Mouse (Mus musculus) intestine, postnatal 0 days (tissue): ENCODE measurements around the gene Gpr84. TPM values are rescaled to one million over a fixed set of nuclear protein-coding genes. Genes with fewer than 3 reads are reported as not detected.

ENCODE experiments used
- ATAC-seq: fragments of 200-750 bp; cut with Nextera tagmentation; 2 replicates; pipeline ENCODE4 v1.8.0; 2017; ENCODE audit warnings: mild to moderate bottlenecking, moderate TSS enrichment, moderate library complexity
- H3K27ac ChIP-seq: fragments of 300-500 bp; sonication (generic); 2 replicates; pipeline ENCODE4 v1.5.1; 2014; ENCODE audit warnings: mild to moderate bottlenecking, low read depth, low read length, moderate library complexity
- H3K27me3 ChIP-seq: fragments of 300-500 bp; sonication (generic); replicated peaks from 2 replicates; pipeline ENCODE4 v1.6.1; 2014; ENCODE audit warnings: low read length, mixed read lengths; ENCODE audit not compliant: control insufficient read depth, insufficient read depth
- H3K36me3 ChIP-seq: fragments of 300-500 bp; sonication (generic); 2 replicates; pipeline ENCODE4 v1.6.1; 2014; ENCODE audit warnings: mild to moderate bottlenecking, moderate library complexity; ENCODE audit not compliant: control insufficient read depth, insufficient read depth
- H3K4me1 ChIP-seq: fragments of 300-500 bp; sonication (generic); replicated peaks from 2 replicates; pipeline ENCODE4 v1.6.1; 2014; ENCODE audit warnings: antibody characterized with exemption, low read length, mixed read lengths; ENCODE audit not compliant: control insufficient read depth, insufficient read depth
- H3K4me2 ChIP-seq: fragments of 300-500 bp; sonication (generic); replicated peaks from 2 replicates; pipeline ENCODE4 v1.6.1; 2014; ENCODE audit warnings: low read depth, mild to moderate bottlenecking, moderate library complexity
- H3K4me3 ChIP-seq: fragments of 300-500 bp; sonication (generic); 2 replicates; pipeline ENCODE4 v1.5.1; 2014; ENCODE audit warnings: low read depth, low read length
- H3K9ac ChIP-seq: fragments of 300-500 bp; sonication (generic); 2 replicates; pipeline ENCODE4 v1.6.1; 2014; ENCODE audit warnings: mild to moderate bottlenecking, low read depth, low read length
- H3K9me3 ChIP-seq: fragments of 300-500 bp; sonication (generic); 2 replicates; pipeline ENCODE4 v1.6.1; 2016; ENCODE audit warnings: mixed run types; ENCODE audit not compliant: control insufficient read depth
- CTCF ChIP-seq: sonication (generic); IDR thresholded peaks from 2 replicates; pipeline ENCODE4 v1.5.1; 2016; ENCODE audit warnings: low read depth, mild to moderate bottlenecking, control low read depth, antibody characterized with exemption, moderate library complexity
- WGBS: fragments of 180-500 bp; shearing (Covaris S2); extraction: QIAGEN DNeasy Blood & Tissue Kit; methylation state at CpG from one replicate; pipeline ENCODE4 v1.1.7; 2014; 5-methylcytosine and 5-hydroxymethylcytosine counted together
- polyA plus RNA-seq: library from polyadenylated mRNA; unstranded; fragments of >200 nt; fragmentation: Nextera tagmentation; extraction: Ambion mirVana; gene quantifications from 2 replicates; pipeline ENCODE4 v1.2.1, GENCODE M21; 2015

The Gpr84 gene
- polyA plus RNA-seq, 1 experiment from 2014 or later, result not detected

DNA sequence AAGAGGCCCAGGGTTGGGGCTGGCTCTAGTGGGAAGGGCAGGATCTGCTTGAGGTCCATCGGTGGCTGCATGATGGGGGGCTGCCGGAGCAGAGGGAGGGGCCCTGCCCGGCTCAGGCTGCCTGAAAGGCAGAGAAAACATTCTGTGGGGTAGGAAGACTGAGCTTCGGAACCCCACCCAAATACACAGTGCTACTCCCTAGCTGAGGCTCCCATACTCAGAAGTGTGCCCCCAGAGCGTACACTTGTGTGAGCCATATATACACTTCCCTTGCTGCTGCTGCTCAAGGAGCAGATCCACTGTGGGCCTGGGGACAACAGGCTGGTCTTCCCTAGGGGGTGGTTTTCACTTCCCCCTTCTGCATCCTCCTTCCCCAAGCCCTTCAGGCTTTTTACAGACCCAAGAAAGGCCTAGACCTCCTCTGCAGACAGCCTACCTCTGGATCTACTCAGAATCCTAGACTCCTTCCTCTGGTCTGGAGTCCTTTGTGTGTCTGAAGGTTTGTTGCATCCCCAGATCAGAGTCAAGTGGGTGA is 22.7 kb upstream of the Gpr84 start:
- no peaks in the 10 kb centered on the region for H3K4me1 ChIP-seq
- no peaks in the 10 kb centered on the region for H3K36me3 ChIP-seq
- 74% methylated on average over 5 of the region's 5 CpGs for WGBS
- H3K9ac ChIP-seq, result no peak overlapping the region
- no peak overlapping the region for H3K27ac ChIP-seq
- no peak overlapping the region for H3K4me3 ChIP-seq
- TF ChIP-seq CTCF, result no peak
- no peak for ATAC-seq
- no peaks in the 10 kb centered on the region; the same call in 1 of the 2 replicates for H3K27me3 ChIP-seq
- no peaks in the 10 kb centered on the region for H3K9me3 ChIP-seq
- H3K4me2 ChIP-seq, result no peak overlapping the region

DNA sequence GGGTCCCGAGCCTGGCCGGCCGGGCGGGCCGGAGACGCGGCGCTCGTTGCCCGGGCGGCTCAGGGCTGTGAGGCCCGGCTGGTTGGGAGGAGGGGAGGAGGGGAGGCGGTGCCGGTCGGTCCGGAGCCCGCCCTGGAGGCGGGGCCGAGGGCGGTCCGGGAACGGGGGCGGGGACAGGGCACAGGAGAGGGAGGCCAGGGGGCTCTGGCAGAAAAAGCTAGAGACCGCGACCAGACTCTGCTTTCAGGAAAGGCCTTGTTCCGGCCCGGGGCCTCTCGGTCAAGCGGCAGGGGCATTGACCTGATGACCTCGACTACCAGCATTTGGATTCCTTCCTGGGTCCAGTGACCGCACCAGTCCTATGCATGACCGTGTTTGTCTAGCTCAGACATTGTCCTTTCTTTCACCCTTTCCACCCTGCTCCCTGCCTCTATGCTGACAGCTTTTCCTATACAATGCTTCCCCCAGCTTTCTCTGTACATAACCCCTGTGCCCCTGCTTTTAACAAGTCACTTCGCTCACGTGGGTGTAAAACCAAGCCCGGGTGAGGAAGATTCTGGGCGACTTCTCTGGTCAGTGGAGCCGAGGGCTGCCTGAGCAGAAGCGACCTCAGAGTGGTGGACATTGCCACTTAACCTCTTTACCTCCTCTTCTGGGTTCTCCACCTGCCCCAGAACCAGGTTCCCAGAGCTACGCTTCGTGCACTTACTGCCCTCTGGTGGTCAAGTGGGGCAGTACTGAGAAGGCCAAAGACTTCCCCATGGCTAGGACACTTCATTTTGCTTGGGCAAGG is 13.2 kb upstream of the Gpr84 start:
- peak; percentile 93 for ATAC-seq
- peak; percentile 97 for TF ChIP-seq CTCF

DNA sequence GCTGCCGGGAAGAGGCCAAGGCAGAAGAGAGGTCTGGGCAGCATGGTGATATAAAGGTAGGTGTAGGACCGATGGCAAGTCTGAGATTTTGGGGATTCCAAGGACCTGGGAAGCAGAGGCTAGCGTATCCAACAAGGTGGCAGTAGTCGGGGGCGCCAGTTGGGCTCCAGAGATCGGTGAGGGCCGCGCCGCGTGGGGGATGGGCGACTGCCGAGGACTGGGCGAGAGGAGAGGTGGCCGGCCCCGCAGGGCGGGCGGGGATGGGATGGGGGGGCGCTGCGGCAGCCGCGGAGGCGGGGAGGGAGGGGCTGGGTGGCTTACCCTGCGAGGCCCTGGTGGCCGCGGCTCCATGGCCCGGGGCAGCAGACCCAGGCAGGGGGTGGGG is 12.7 kb upstream of the Gpr84 start:
- under 1% methylated on average over 19 of the region's 26 CpGs for WGBS
- 0 out of 2 replicates have a peak, but pooled peaks cover 7% of the 10 kb centered on the region for H3K27me3 ChIP-seq
- H3K4me3 ChIP-seq, result peak overlapping the region; percentile 64
- peak overlapping the region; percentile 95 for H3K4me2 ChIP-seq
- peak; percentile 17; the same call in 1 of the 2 replicates for ATAC-seq
- peak overlapping the region; percentile 64 for H3K9ac ChIP-seq
- TF ChIP-seq CTCF, result no peak
- H3K4me1 ChIP-seq, result no peaks in the 10 kb centered on the region
- no peaks in the 10 kb centered on the region for H3K36me3 ChIP-seq
- no peak overlapping the region for H3K27ac ChIP-seq
- H3K9me3 ChIP-seq, result no peaks in the 10 kb centered on the region

More for the DNA sequence above, 13.2 kb upstream of the Gpr84 start:
- Histone ChIP-seq H3K27ac (no peak overlapping the region), H3K4me2 (peak overlapping the region; percentile 95), H3K27me3 (0 out of 2 replicates have a peak, but pooled peaks cover 7% of the 10 kb centered on the region), H3K9me3 (no peaks in the 10 kb centered on the region), H3K36me3 (no peaks in the 10 kb centered on the region), H3K4me1 (no peaks in the 10 kb centered on the region), H3K4me3 (peak overlapping the region; percentile 64), H3K9ac (peak overlapping the region; percentile 64)
- WGBS, result under 1% methylated on average over 30 of the region's 40 CpGs

DNA sequence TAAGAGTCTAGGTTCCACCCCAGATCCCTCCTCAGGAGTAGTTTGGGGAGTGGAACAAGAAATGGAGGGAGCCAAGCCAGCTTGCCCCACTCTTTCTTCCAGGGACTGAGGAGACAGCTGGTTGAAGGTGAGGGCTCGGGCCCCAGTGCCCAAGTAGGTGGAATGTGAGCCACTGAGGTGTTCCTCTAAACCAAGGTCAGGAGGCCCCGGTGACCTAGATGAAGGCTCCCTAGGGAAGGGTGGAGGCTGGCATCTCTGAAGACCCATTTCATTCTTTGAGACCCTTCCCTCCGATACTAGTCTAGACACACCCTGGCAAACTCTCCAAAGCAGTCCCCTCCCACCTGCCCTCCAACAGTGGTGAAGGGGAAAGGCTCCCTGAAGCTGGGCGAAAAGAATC is 12.0 kb upstream of the Gpr84 start:
- Histone ChIP-seq H3K4me3 (no peak overlapping the region), H3K9ac (no peak overlapping the region), H3K36me3 (no peaks in the 10 kb centered on the region), H3K9me3 (no peaks in the 10 kb centered on the region), H3K27ac (no peak overlapping the region), H3K27me3 (0 out of 2 replicates have a peak, but pooled peaks cover 3% of the 10 kb centered on the region), H3K4me2 (peak overlapping the region; percentile 95), H3K4me1 (no peaks in the 10 kb centered on the region)
- no peak for TF ChIP-seq CTCF
- WGBS, result 72% methylated on average over 4 of the region's 4 CpGs
- no peak for ATAC-seq

DNA sequence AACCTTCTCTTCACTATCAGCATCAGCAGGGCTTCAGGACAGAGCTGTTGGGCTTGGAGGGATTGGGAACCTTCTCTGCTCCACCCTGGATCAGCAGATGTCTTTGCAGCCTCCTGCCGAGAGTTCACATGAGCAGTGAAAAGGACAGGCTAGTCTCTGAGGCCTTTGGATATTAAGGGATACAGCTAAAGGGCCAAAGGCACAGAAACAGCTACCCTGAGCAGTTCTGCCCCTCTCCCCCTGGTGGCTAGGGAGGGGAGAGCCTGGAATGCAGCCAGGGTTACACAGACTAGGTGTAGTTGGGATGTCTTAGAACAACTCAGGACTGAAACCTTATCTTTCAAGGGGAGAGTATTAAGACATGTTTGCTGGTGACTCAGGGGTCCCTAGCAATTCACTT is 10.7 kb upstream of the Gpr84 start:
- no peaks in the 10 kb centered on the region for H3K4me1 ChIP-seq
- WGBS, result 74% methylated on average over 1 of the region's 1 CpGs
- no peaks in the 10 kb centered on the region for H3K9me3 ChIP-seq
- no peak overlapping the region for H3K4me3 ChIP-seq
- no peak overlapping the region for H3K27ac ChIP-seq
- H3K36me3 ChIP-seq, result no peaks in the 10 kb centered on the region
- TF ChIP-seq CTCF, result peak; percentile 69
- no peak overlapping the region for H3K9ac ChIP-seq
- no peak overlapping the region for H3K4me2 ChIP-seq
- 0 out of 2 replicates have a peak, but pooled peaks cover 3% of the 10 kb centered on the region for H3K27me3 ChIP-seq
- ATAC-seq, result no peak

DNA sequence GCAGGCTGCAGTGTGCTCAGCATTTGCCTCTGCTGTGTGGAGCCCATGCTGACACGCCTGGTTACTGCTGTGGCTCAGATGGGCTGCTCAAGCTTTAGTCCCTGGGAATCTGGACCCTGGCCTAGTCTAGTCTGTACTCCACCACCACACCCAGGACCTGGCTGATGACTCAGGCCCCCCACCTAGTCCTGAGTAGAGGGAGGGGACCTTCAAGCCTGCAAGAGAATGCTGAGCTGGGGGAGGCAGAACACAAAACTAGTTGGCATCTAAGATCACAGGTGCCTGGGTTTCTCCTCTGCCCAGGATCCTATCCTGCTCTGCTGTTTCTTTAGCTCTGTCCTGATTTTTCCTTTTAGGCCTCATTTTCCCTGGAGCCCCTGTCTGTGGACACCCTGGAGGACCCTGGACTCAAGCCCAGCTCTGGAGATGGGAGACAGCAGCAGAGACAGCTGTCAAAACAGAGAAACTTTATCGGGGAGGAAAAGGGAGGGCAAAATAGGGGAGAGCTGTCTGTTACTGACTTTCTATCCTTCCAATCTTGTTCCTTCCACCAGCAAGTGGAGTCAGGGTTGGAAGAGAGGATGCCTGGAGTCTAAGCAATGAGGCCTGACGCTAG is 7.9 kb upstream of the Gpr84 start:
- H3K27ac ChIP-seq, result no peak overlapping the region
- H3K27me3 ChIP-seq, result 0 out of 2 replicates have a peak, but pooled peaks cover 3% of the 10 kb centered on the region
- 67% methylated on average over 3 of the region's 3 CpGs for WGBS
- H3K4me2 ChIP-seq, result no peak overlapping the region
- H3K4me3 ChIP-seq, result no peak overlapping the region
- no peak for ATAC-seq
- H3K9me3 ChIP-seq, result no peaks in the 10 kb centered on the region
- no peak overlapping the region for H3K9ac ChIP-seq
- H3K36me3 ChIP-seq, result no peaks in the 10 kb centered on the region
- H3K4me1 ChIP-seq, result 0 out of 2 replicates have a peak, but pooled peaks cover 4% of the 10 kb centered on the region
- TF ChIP-seq CTCF, result no peak
